Comparison of ENCODE assay signal across 9 mouse cellular contexts in the genomic region with DNA sequence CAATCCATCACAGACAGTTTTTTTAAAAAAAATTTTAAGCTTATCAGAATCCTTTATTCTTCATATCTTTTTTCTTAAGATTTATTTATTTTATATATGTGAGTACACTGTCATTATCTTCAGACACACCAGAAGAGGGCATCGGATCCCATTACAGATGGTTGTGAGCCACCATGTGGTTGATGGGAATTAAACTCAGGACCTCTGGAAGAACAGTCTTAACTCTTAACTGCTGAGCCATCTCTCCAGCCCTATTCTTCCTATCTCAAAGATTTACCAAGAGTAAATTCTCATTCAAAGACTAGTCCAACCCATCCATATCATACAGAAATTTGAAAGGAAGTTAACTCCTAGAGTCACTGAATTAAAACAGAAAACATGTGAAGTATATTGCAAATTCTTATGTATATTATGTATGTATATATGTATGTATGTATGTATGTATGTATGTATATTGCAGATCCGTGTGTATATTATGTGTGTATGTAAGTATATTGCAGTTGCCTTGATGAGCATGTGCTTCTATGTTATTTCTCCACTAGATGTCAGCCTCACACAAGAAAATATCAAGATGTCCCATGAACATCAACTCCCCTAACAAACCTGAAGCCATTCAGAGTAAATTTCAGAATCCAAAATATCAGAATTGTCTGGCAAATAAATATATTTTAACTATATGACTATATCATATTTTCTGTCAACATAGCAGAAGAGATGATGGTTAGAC. TPM values are rescaled to one million over a fixed set of nuclear protein-coding genes. Genes with fewer than 3 reads are reported as not detected.
DNase-seq lines count a peak whose midpoint lies in the region; ATAC-seq and TF ChIP-seq lines count a peak whose summit lies in the region.
"Had no signal": no experiment of that assay in that cellular context is flagged by ENCODE, and none has a peak within 500 bp of the region (broad histone marks: within the 10 kb centered on the region; RNA-seq: fewer than 3 reads in every experiment).

No protein-coding gene starts in this region.

- no peak overlapping the region for H3K4me3 ChIP-seq in C2C12 (ENCODE audit: insufficient read depth, poor library complexity, severe bottlenecking)
- H3K4me3 ChIP-seq in intestine, embryonic 14.5 days (ENCODE audit: low read depth, low read length), result no peak overlapping the region
- H3K4me3 ChIP-seq: limb, embryonic 15.5 days had no signal

- TF ChIP-seq CTCF in C2C12 (IDR thresholded peaks at IDR 0.05; ENCODE audit: control insufficient read depth, insufficient read depth, insufficient read length), result no peak

- H3K36me3 ChIP-seq in C2C12 (ENCODE audit: control insufficient read depth, insufficient read depth), result no peaks in the 10 kb centered on the region
- no peaks in the 10 kb centered on the region for H3K36me3 ChIP-seq in intestine, embryonic 14.5 days (ENCODE audit: control insufficient read depth, insufficient read depth, low read length)
- H3K36me3 ChIP-seq in splenic B cell, adult 2 months (ENCODE audit: control insufficient read depth, insufficient read depth, low read length, poor library complexity, severe bottlenecking), result peaks cover 17% of the 10 kb centered on the region; the same call in 1 of the 2 replicates
- H3K36me3 ChIP-seq: limb, embryonic 15.5 days had no signal

- no peaks in the 10 kb centered on the region for H3K4me1 ChIP-seq in intestine, embryonic 14.5 days (replicated peaks; ENCODE audit: control insufficient read depth, insufficient read depth, low read length)
- H3K4me1 ChIP-seq: limb, embryonic 15.5 days had no signal

- ATAC-seq in frontal cortex, adult (ENCODE audit: low TSS enrichment), result peak; percentile 74
- peak; percentile 55; the same call in 1 of the 2 replicates for ATAC-seq in intestine, embryonic 14.5 days (replicated peaks; ENCODE audit: low FRiP score, low TSS enrichment, low read depth)

- H3K9ac ChIP-seq in intestine, embryonic 14.5 days (ENCODE audit: low read length), result no peak overlapping the region
- H3K9ac ChIP-seq: limb, embryonic 15.5 days had no signal

- no peak for DNase-seq in frontal cortex, postnatal 25 days (ENCODE audit: low spot score in 2 of 2)
- DNase-seq in c-Kit-positive CD71-positive TER-119-positive erythroid progenitor cells, embryonic 14.5 days (ENCODE audit: low spot score), result peak; percentile 40
- no peak for DNase-seq in intestine, embryonic 14.5 days (ENCODE audit: low spot score)
- peak; percentile 65 for DNase-seq in splenic B cell, adult 2 months (ENCODE audit: low read depth, low spot score)
- no peak for DNase-seq in layer of hippocampus, adult 9-11 months
- no peak for DNase-seq in heart, adult 8-10 months (ENCODE audit: low spot score)

- 59% methylated on average over 2 of the region's 2 CpGs for WGBS in intestine, embryonic 14.5 days

- H3K4me2 ChIP-seq in intestine, embryonic 14.5 days (ENCODE audit: low read length), result no peak overlapping the region
- H3K4me2 ChIP-seq: limb, embryonic 15.5 days had no signal

- no peaks in the 10 kb centered on the region for H3K79me2 ChIP-seq in C2C12 (ENCODE audit: control insufficient read depth, insufficient read depth)

- H3K27ac ChIP-seq in intestine, embryonic 14.5 days (ENCODE audit: low read depth), result no peak overlapping the region
- H3K27ac ChIP-seq: limb, embryonic 15.5 days had no signal

- no peaks in the 10 kb centered on the region for H3K9me3 ChIP-seq in intestine, embryonic 14.5 days (ENCODE audit: control insufficient read depth, low read length)
- H3K9me3 ChIP-seq: limb, embryonic 15.5 days had no signal

- H3K27me3 ChIP-seq in C2C12 (ENCODE audit: control insufficient read depth, insufficient read depth, insufficient read length), result no peaks in the 10 kb centered on the region
- H3K27me3 ChIP-seq in intestine, embryonic 14.5 days (replicated peaks; ENCODE audit: control insufficient read depth, insufficient read depth, low read length), result no peaks in the 10 kb centered on the region
- no peaks in the 10 kb centered on the region for H3K27me3 ChIP-seq in splenic B cell, adult 2 months (ENCODE audit: control insufficient read depth, insufficient read depth, low read length, poor library complexity, severe bottlenecking)
- H3K27me3 ChIP-seq: limb, embryonic 15.5 days had no signal

- no peaks in the 10 kb centered on the region for H3K79me3 ChIP-seq in C2C12 (ENCODE audit: low read depth)

- no peak overlapping the region for H3ac ChIP-seq in C2C12 (ENCODE audit: control insufficient read depth, insufficient read length, low read depth)

TF ChIP-seq in C2C12, 6 proteins besides CTCF, POLR2A, EP300 and RAD21:
- TF ChIP-seq MAX (IDR thresholded peaks at IDR 0.05), result peak; percentile 83
- TF ChIP-seq CEBPB (IDR thresholded peaks at IDR 0.05; ENCODE audit: low read depth), result no peak

RNA-seq across cellular contexts. Expression of a gene that starts 30.5 kb away (rescaled TPM):
- not detected for polyA plus RNA-seq in C2C12 (2012; fragmentation: generic; extraction: Trizol)
- polyA plus RNA-seq in intestine, embryonic 14.5 days (2014; fragmentation: Nextera tagmentation; extraction: Ambion mirVana), result not detected in 2 replicates
- not detected for total RNA-seq in heart, adult 8-10 months (2022)
- polyA plus RNA-seq: limb, embryonic 15.5 days had no signal

RNA-seq across cellular contexts. Expression of a gene that starts 40.9 kb away (rescaled TPM):
- not detected for polyA plus RNA-seq in C2C12 (2012; fragmentation: generic; extraction: Trizol)
- polyA plus RNA-seq in intestine, embryonic 14.5 days (2014; fragmentation: Nextera tagmentation; extraction: Ambion mirVana), result 0.53 and 0.75 TPM in 2 replicates
- under 1 TPM in 3 of 4 experiments, not detected in 1; 0.26 to 0.47 (median 0.37) TPM for total RNA-seq in heart, adult 8-10 months (2022)

Comparison
In these comparisons a context has a peak if more than half of its experiments do, and no peak if none do; other contexts are left out.
1. DNase-seq: peak in c-Kit-positive CD71-positive TER-119-positive erythroid progenitor cells, embryonic 14.5 days (single experiment) and splenic B cell, adult 2 months (single experiment); none in frontal cortex, postnatal 25 days (0 of 2), intestine, embryonic 14.5 days (single experiment), layer of hippocampus, adult 9-11 months (single experiment) and heart, adult 8-10 months (single experiment).